Mouse (Mus musculus): ENCODE data around the gene Tcta. TPM values are rescaled to one million over a fixed set of nuclear protein-coding genes. Genes with fewer than 3 reads are reported as not detected.

Gene Tcta
- polyA plus RNA-seq (2016; fragmentation: Nextera tagmentation; extraction: Ambion mirVana), result 30.5 and 30.7 TPM in 2 replicates

- Histone ChIP-seq H3K4me1 (peaks cover 38% of the 10 kb centered on the region), H3K4me3 (replicated peaks) (peak within 1 kb of the TSS; percentile 94), H3K9ac (peak within 1 kb of the TSS; percentile 96), H3K27me3 (no peaks in the 10 kb centered on the region), H3K9me3 (no peaks in the 10 kb centered on the region), H3K36me3 (replicated peaks) (peaks cover 26% of the 10 kb centered on the region), H3K4me2 (peak within 1 kb of the TSS; percentile 90), H3K27ac (peak within 1 kb of the TSS; percentile 100)
- under 1% methylated on average over 81 of the region's 81 CpGs for WGBS
- peak; percentile 97 for ATAC-seq (ENCODE audit: low FRiP score)
Observed at GRCm38 (mm10) chr9:108305629-108306520, at the start of gene Tcta, which contains the start of gene Rhoa. Tcta (minus strand) TSS chr9:108306160. Rhoa (plus strand) TSS chr9:108306129.

- H3K9ac ChIP-seq, result no peak overlapping the region
- no peak for ATAC-seq (ENCODE audit: low FRiP score)
- H3K4me2 ChIP-seq, result no peak overlapping the region
- 99% methylated on average over 3 of the region's 4 CpGs for WGBS
- peaks cover 50% of the 10 kb centered on the region for H3K36me3 ChIP-seq (replicated peaks)
- peaks cover 22% of the 10 kb centered on the region for H3K4me1 ChIP-seq
- no peaks in the 10 kb centered on the region for H3K9me3 ChIP-seq
- H3K27ac ChIP-seq, result no peak overlapping the region
- no peaks in the 10 kb centered on the region for H3K27me3 ChIP-seq
- H3K4me3 ChIP-seq (replicated peaks), result no peak overlapping the region
Observed at GRCm38 (mm10) chr9:108349727-108350126, 43.8 kb upstream of the Tcta start.

GRCm38 (mm10) chr9:108348290-108348680, 42.3 kb upstream of the Tcta start:
- Histone ChIP-seq H3K27me3 (no peaks in the 10 kb centered on the region), H3K4me1 (peaks cover 22% of the 10 kb centered on the region), H3K36me3 (replicated peaks) (peaks cover 35% of the 10 kb centered on the region), H3K9me3 (no peaks in the 10 kb centered on the region), H3K27ac (peak overlapping the region; percentile 97), H3K9ac (peak overlapping the region; percentile 85), H3K4me3 (replicated peaks) (peak overlapping the region; percentile 89), H3K4me2 (peak overlapping the region; percentile 87)
- 9% methylated on average over 14 of the region's 14 CpGs for WGBS
- ATAC-seq (ENCODE audit: low FRiP score), result no peak

GRCm38 (mm10) chr9:108347540-108348289, 41.8 kb upstream of the Tcta start, which contains the start of gene Usp4:
Usp4 (plus strand) TSS chr9:108347853.
- H3K4me3 ChIP-seq (replicated peaks), result peak within 1 kb of the TSS; percentile 89
- under 1% methylated on average over 73 of the region's 75 CpGs for WGBS

GRCm38 (mm10) chr9:108347024-108347423, 41.1 kb upstream of the Tcta start:
- ATAC-seq (ENCODE audit: low FRiP score), result no peak; the same call in 1 of the 2 replicates
- Histone ChIP-seq H3K27ac (peak overlapping the region; percentile 97), H3K9me3 (no peaks in the 10 kb centered on the region), H3K4me2 (peak overlapping the region; percentile 87), H3K4me3 (replicated peaks) (peak overlapping the region; percentile 89), H3K9ac (peak overlapping the region; percentile 85), H3K27me3 (no peaks in the 10 kb centered on the region), H3K36me3 (replicated peaks) (peaks cover 23% of the 10 kb centered on the region), H3K4me1 (peaks cover 22% of the 10 kb centered on the region)
- 5% methylated on average over 11 of the region's 11 CpGs for WGBS

More at GRCm38 (mm10) chr9:108347540-108348289, 41.8 kb upstream of the Tcta start, which contains the start of gene Usp4:
- Histone ChIP-seq H3K9me3 (no peaks in the 10 kb centered on the region), H3K4me2 (peak within 1 kb of the TSS; percentile 87), H3K36me3 (replicated peaks) (peaks cover 30% of the 10 kb centered on the region), H3K27ac (peak within 1 kb of the TSS; percentile 97), H3K9ac (peak within 1 kb of the TSS; percentile 85), H3K4me1 (peaks cover 22% of the 10 kb centered on the region), H3K27me3 (no peaks in the 10 kb centered on the region)
- ATAC-seq (ENCODE audit: low FRiP score), result peak; percentile 96

GRCm38 (mm10) chr9:108344471-108344870, 38.5 kb upstream of the Tcta start:
- no peak for ATAC-seq (ENCODE audit: low FRiP score)
- no peak overlapping the region for H3K4me3 ChIP-seq (replicated peaks)
- 87% methylated on average over 4 of the region's 4 CpGs for WGBS
- no peaks in the 10 kb centered on the region for H3K9me3 ChIP-seq
- no peaks in the 10 kb centered on the region for H3K27me3 ChIP-seq
- no peaks in the 10 kb centered on the region; the same call in 1 of the 2 replicates for H3K36me3 ChIP-seq (replicated peaks)
- peaks cover 34% of the 10 kb centered on the region for H3K4me1 ChIP-seq
- H3K9ac ChIP-seq, result no peak overlapping the region
- H3K27ac ChIP-seq, result no peak overlapping the region
- H3K4me2 ChIP-seq, result no peak overlapping the region

GRCm38 (mm10) chr9:108343835-108344234, 37.9 kb upstream of the Tcta start:
- ATAC-seq (ENCODE audit: low FRiP score), result no peak
- Histone ChIP-seq H3K9me3 (no peaks in the 10 kb centered on the region), H3K4me3 (replicated peaks) (no peak overlapping the region), H3K4me2 (no peak overlapping the region), H3K27ac (no peak overlapping the region), H3K4me1 (peaks cover 28% of the 10 kb centered on the region), H3K9ac (no peak overlapping the region), H3K27me3 (no peaks in the 10 kb centered on the region), H3K36me3 (replicated peaks) (no peaks in the 10 kb centered on the region; the same call in 1 of the 2 replicates)
- WGBS, result 88% methylated on average over 1 of the region's 1 CpGs

- no peak overlapping the region for H3K27ac ChIP-seq
- WGBS, result 89% methylated on average over 3 of the region's 3 CpGs
- ATAC-seq (ENCODE audit: low FRiP score), result no peak
- no peak overlapping the region for H3K4me3 ChIP-seq (replicated peaks)
- H3K36me3 ChIP-seq (replicated peaks), result no peaks in the 10 kb centered on the region; the same call in 1 of the 2 replicates
- H3K9me3 ChIP-seq, result no peaks in the 10 kb centered on the region
- no peaks in the 10 kb centered on the region for H3K27me3 ChIP-seq
- H3K9ac ChIP-seq, result no peak overlapping the region
- H3K4me2 ChIP-seq, result no peak overlapping the region
- H3K4me1 ChIP-seq, result peaks cover 28% of the 10 kb centered on the region
Observed at GRCm38 (mm10) chr9:108343331-108343730, 37.4 kb upstream of the Tcta start.

GRCm38 (mm10) chr9:108342301-108342831, 36.4 kb upstream of the Tcta start:
- H3K4me2 ChIP-seq, result no peak overlapping the region
- no peaks in the 10 kb centered on the region for H3K27me3 ChIP-seq
- no peaks in the 10 kb centered on the region for H3K9me3 ChIP-seq
- 62% methylated on average over 5 of the region's 5 CpGs for WGBS
- no peak overlapping the region for H3K4me3 ChIP-seq (replicated peaks)
- peaks cover 3% of the 10 kb centered on the region; the same call in 1 of the 2 replicates for H3K36me3 ChIP-seq (replicated peaks)
- H3K27ac ChIP-seq, result no peak overlapping the region
- no peak overlapping the region for H3K9ac ChIP-seq
- no peak for ATAC-seq (ENCODE audit: low FRiP score)
- peaks cover 27% of the 10 kb centered on the region for H3K4me1 ChIP-seq

- Histone ChIP-seq H3K4me3 (replicated peaks) (no peak overlapping the region), H3K27me3 (no peaks in the 10 kb centered on the region), H3K27ac (no peak overlapping the region), H3K36me3 (replicated peaks) (peaks cover 3% of the 10 kb centered on the region; the same call in 1 of the 2 replicates), H3K9ac (no peak overlapping the region; the same call in 1 of the 2 replicates), H3K4me1 (peaks cover 23% of the 10 kb centered on the region), H3K9me3 (no peaks in the 10 kb centered on the region), H3K4me2 (no peak overlapping the region)
- no peak for ATAC-seq (ENCODE audit: low FRiP score)
Observed at GRCm38 (mm10) chr9:108341801-108342200, 35.8 kb upstream of the Tcta start.

- H3K27me3 ChIP-seq, result no peaks in the 10 kb centered on the region
- H3K9me3 ChIP-seq, result no peaks in the 10 kb centered on the region
- H3K36me3 ChIP-seq (replicated peaks), result peaks cover 6% of the 10 kb centered on the region
- ATAC-seq (ENCODE audit: low FRiP score), result no peak
- no peak overlapping the region for H3K9ac ChIP-seq
- peaks cover 20% of the 10 kb centered on the region for H3K4me1 ChIP-seq
- H3K4me3 ChIP-seq (replicated peaks), result no peak overlapping the region
- H3K27ac ChIP-seq, result 0 out of 2 replicates have a peak overlapping the region, but pooled peaks have one; percentile 15
- H3K4me2 ChIP-seq, result no peak overlapping the region
- 90% methylated on average over 5 of the region's 5 CpGs for WGBS
Observed at GRCm38 (mm10) chr9:108341139-108341475, 35.1 kb upstream of the Tcta start.

Measured in forebrain, embryonic 12.5 days (tissue).